Mouse (Mus musculus): ENCODE data around the gene Smim17.
A peak's percentile ranks its signal among the peaks of the same experiment; 100 is the strongest.
"Not testable (repeated sequence)": the region's sequence is repeated elsewhere in the genome, so short reads cannot be mapped to it uniquely, and the experiment has no call there.

Gene Smim17

GRCm38 (mm10) chr7:6397996-6398975 lies at the start of gene Smim17:
TSS of gene Smim17 (plus strand) at chr7:6398715.
- peak; percentile 65 for DNase-seq (ENCODE audit: low read depth)

- DNase-seq (ENCODE audit: low read depth) = no peak
Observed at GRCm38 (mm10) chr7:6358121-6358520, 40.4 kb upstream of the Smim17 start.

GRCm38 (mm10) chr7:6358937-6359590 lies 39.5 kb upstream of the Smim17 start:
- DNase-seq (ENCODE audit: low read depth) = peak; percentile 87

GRCm38 (mm10) chr7:6360477-6361060 lies 37.9 kb upstream of the Smim17 start:
- DNase-seq (ENCODE audit: low read depth) = no peak

DNA sequence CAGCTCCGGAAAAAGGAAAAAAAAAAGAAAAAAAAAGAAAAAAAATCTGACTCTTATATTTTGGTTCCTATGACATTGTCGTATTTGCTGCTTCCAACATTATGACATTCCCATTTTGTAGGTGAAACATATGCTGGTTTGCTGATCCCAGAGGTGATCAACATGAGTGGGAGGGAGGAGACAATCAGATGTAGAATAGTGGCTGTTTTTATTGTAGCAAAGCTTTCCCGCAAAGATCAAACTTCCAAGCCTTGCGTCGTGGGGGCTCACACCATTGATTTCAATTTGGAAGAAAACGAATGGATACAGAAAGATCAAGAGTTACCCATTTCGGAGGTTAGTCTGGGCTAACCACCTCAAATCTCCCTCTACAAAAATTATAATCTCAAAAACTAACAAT lies 36.8 kb upstream of the Smim17 start:
- DNase-seq (ENCODE audit: low read depth) = no peak

DNA sequence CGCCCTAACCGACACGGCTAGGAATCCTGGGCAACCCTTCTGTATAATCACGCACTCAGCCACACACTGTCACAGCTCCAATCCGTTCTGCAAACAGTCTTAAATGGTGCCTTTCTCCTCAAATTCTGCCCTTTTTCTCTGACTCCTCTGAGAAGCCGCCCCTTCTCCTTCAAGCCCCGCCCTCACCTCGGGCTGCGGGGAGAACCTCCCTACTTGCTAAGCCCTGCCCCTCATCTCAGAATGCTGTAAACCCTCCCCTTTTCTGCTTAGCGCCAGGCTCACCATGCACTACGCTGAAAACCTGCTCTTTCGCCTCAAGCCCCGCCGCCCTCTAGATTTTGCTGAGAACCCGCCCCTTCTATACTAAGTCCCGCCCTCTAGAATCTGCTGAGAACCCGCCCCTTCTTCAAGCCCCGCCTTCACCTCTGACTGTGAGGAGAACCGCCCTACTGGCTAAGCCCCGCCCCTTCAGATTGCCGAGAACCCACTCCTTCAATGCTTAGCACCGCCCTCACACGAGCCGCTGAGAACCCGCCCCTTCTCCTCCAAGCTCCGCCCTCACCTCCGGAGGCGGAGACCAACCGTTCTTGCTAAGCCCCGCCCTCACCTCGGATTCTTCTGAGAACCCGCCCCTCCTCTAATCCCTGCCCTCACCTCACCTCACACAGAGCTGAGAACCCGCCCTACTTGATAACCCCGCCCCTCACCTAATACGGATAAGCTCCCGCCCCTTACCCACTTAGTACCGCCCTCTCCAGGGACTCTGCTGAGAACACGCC lies 36.1 kb upstream of the Smim17 start:
- DNase-seq (ENCODE audit: low read depth) = peak; percentile 98

GRCm38 (mm10) chr7:6363047-6363488 lies 35.4 kb upstream of the Smim17 start, which contains the start of gene Zfp78:
TSS of gene Zfp78 (plus strand) at chr7:6363280.
- peak; percentile 95 for DNase-seq (ENCODE audit: low read depth)

DNA sequence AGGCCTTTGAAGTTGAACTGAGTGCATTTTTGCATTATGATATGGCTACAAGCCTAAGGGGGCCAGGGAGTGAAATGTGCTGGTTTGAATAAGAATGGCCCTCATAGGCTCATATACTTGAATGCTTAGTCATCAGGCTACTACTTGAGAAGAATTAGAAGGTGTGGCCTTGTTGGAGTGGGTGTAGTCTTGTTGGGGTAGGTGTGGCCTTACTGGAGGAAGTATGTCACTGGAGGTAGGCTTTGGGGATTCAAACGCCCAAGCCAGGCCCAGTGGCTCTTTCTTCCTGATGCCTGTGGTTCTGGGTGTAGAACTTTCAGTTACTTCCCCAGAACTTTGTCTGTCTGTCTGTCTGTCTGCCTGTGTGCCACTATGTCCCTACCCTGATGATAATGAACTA lies 33.8 kb upstream of the Smim17 start:
- no peak for DNase-seq (ENCODE audit: low read depth)

DNA sequence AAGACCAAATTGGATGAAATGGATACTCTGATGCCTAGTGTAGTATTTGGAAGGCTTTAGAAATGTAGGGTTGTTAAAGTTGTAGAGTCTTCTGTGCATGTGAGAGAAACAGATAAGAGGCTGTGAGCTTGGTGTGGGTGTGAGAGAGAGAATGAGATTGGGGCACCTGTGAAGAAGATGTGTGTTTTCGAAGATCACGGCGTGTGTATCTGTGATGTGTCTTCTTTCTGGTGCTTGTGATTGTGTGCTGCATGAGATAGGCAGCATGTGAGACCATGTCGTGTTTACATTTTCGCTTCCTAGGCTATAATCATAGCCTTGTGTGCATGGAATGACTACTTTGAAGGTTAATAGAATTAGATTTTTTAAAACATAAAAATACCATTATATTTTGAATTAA lies 31.3 kb upstream of the Smim17 start:
- no peak for DNase-seq (ENCODE audit: low read depth)

GRCm38 (mm10) chr7:6368146-6368545 lies 30.4 kb upstream of the Smim17 start:
- not testable (repeated sequence) for DNase-seq (ENCODE audit: low read depth)

DNA sequence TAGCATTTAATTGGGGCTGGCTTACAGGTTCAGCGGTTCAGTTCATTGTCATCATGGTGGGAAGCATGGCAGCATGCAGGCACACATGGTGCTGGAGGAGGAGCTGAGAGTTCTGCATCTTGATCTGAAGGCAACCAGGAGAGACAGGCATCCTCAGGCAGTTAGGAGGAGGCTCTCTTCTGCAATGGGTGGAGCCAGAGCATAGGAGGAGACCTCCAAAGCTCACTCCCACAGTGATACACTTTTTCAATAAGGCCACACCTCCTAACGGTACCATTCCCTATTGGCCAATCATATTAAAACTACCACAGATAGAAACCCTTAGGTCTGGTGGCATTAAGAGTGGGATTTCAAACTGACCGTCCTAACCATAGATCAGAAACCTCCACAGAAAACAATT lies 29.1 kb upstream of the Smim17 start:
- DNase-seq (ENCODE audit: low read depth) = no peak

GRCm38 (mm10) chr7:6372993-6373392 lies 25.5 kb upstream of the Smim17 start:
- DNase-seq (ENCODE audit: low read depth) = no peak

DNA sequence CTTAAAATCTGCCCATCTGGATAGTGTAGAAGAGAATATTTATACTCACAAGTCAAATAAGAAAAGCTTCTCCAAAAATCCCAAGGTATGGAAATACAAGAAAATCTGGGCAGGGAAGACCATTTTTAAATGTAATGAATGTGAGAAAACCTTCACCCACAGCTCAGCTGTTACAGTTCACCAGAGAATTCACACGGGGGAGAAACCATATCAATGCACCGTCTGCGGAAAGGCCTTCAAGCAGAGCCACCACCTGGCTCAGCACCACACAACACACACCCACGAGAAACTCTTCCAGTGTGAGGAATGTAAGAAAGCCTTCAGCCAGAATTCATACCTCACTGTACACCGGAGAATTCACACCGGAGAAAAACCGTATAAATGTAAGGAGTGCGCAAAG lies 20.1 kb upstream of the Smim17 start:
- no peak for DNase-seq (ENCODE audit: low read depth)

- DNase-seq (ENCODE audit: low read depth) = no peak
Observed at GRCm38 (mm10) chr7:6381431-6381830, 17.1 kb upstream of the Smim17 start.

GRCm38 (mm10) chr7:6383044-6383455 lies 15.5 kb upstream of the Smim17 start, which contains the start of gene Zfp28:
TSS of gene Zfp28 (plus strand) at chr7:6383295.
- DNase-seq (ENCODE audit: low read depth) = peak; percentile 90

- no peak for DNase-seq (ENCODE audit: low read depth)
Observed at GRCm38 (mm10) chr7:6384011-6384410, 14.5 kb upstream of the Smim17 start.

DNA sequence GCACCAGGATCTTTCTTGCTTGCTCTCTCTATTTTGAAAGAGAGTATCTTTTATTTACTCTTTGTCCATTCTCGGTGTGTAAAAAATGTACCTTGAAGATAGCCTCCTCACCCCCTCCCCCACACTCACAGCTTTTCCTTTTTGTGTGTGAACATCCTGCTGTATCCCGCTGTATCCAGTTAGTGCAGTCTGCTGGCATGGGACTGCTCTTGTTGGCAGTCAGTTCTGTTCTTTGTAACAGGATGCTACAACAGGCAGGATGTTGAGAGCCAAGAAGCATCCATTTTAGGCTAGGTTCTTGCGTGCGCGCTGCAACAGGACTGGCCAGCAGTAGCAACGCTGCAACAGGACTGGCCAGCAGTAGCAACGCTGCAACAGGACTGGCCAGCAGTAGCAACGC lies 11.5 kb upstream of the Smim17 start:
- no peak for DNase-seq (ENCODE audit: low read depth)

DNA sequence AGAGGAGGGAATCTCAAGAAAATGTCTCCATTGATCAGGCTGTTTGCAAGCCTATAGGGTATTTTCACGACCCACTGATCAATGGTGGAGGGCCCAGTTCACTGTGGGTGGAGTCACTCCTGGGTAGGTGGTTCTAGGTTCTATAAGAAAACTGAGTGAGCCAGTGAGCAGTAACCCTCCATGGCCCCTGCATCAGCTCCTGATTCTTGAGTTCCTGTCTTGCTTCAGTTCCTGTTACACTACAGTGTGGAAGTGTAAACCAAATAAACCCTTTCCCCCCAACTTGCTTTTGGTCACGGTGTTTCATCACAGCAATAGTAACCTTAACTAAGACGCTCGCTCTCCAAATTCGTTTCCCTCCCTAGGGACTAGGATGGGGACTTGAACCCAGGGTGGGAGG lies 9.5 kb upstream of the Smim17 start:
- no peak for DNase-seq (ENCODE audit: low read depth)

- no peak for DNase-seq (ENCODE audit: low read depth)
Observed at GRCm38 (mm10) chr7:6389449-6389848, 9.1 kb upstream of the Smim17 start.

DNA sequence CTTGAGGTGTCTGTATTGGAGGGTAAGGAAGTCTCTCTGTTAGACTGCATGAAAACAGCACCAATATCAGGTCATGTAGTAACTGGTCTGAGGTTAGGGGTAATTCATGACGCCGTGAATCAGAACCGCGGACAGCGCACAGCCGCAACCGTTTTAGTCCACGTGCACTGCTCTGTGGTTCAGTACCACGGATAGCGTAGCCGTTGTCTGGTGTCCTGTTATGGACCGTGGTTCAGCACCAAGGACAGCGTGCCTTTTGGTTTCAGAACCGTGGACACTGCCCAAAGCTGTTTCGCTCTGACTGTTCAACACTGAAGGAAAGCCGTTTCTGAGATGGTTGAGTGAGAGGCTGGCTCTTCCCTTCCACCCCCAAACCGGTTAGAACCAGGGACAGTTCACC lies 11.5 kb downstream of the Smim17 start, which contains the start of gene Gm20715:
Gene Gm20715, plus strand, starts transcription at position 235 of the 400 bp plus-strand sequence.
- DNase-seq (ENCODE audit: low read depth) = peak; percentile 91

- no peak for DNase-seq (ENCODE audit: low read depth)
Observed at GRCm38 (mm10) chr7:6414626-6415441, 16.3 kb downstream of the Smim17 start.
